Mouse (Mus musculus): ENCODE data around the gene Dnajc16. TPM values are rescaled to one million over a fixed set of nuclear protein-coding genes. Genes with fewer than 3 reads are reported as not detected.

The Dnajc16 gene
- polyA plus RNA-seq, 1 experiment from 2014 or later, result 6.9 TPM

DNA sequence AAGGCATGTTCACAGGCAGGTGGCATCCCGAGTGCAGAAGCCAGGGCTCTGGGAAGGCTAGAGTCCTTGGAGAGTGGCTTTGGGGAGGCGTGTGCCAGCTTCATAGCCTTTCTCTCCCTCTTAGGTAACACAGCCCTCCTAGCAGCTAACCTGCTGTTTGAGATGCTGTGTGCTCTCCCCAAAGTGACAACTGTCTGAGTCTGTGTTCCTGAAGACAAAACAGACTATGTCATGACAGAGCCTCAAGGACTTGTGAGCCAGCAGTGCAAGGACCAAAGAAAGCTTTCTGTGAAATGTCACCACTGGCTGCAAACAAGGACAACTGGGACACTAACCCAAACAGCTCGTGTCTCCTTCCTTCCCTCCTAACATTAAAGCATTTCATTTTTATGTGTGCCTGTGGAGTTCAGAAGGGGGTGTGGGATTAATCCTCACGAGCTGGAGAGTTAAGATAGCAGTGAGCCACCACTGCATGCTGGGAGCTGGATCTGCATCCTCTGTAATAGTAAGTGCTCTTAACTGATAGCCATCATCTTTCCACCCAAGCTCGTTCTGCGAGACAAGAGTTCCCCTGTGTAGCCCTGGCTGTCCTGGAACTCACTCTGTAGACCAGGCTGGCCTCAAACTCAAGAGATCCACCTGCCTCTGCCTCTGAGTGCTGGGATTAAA lies 31.7 kb downstream of the Dnajc16 start:
- 66% methylated on average over 6 of the region's 6 CpGs for WGBS
- Histone ChIP-seq H3K9ac (replicated peaks) (no peak overlapping the region), H3K4me1 (replicated peaks) (no peaks in the 10 kb centered on the region), H3K27ac (no peak overlapping the region), H3K27me3 (no peaks in the 10 kb centered on the region), H3K9me3 (no peaks in the 10 kb centered on the region), H3K36me3 (peaks cover 39% of the 10 kb centered on the region), H3K4me3 (replicated peaks) (no peak overlapping the region), H3K4me2 (replicated peaks) (no peak overlapping the region)
- ATAC-seq, result no peak

DNA sequence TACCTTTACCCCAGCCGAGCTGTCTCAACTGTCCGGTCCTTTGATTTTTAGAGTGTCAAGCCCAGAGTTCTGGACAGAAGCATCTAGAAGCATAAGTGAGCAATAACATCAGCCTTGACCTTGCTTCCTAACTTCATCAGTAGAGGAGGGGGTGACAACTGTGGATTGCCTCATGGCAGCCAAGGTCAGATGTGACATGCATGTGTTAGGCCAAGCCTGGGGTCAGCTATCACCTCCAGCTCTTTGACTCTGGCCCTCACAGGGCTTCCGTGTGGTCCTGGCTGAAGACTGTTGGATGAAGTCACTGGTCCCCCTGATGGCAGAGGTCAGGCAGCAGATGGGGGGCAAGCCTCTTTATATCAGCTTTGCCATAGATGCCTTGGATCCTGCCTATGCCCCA lies 33.6 kb downstream of the Dnajc16 start:
- H3K4me3 ChIP-seq (replicated peaks), result no peak overlapping the region
- H3K27me3 ChIP-seq, result no peaks in the 10 kb centered on the region
- H3K4me2 ChIP-seq (replicated peaks), result no peak overlapping the region
- H3K9me3 ChIP-seq, result no peaks in the 10 kb centered on the region
- no peaks in the 10 kb centered on the region for H3K4me1 ChIP-seq (replicated peaks)
- WGBS, result 90% methylated on average over 3 of the region's 3 CpGs
- no peak overlapping the region for H3K27ac ChIP-seq
- ATAC-seq, result no peak
- peaks cover 21% of the 10 kb centered on the region for H3K36me3 ChIP-seq
- H3K9ac ChIP-seq (replicated peaks), result no peak overlapping the region

DNA sequence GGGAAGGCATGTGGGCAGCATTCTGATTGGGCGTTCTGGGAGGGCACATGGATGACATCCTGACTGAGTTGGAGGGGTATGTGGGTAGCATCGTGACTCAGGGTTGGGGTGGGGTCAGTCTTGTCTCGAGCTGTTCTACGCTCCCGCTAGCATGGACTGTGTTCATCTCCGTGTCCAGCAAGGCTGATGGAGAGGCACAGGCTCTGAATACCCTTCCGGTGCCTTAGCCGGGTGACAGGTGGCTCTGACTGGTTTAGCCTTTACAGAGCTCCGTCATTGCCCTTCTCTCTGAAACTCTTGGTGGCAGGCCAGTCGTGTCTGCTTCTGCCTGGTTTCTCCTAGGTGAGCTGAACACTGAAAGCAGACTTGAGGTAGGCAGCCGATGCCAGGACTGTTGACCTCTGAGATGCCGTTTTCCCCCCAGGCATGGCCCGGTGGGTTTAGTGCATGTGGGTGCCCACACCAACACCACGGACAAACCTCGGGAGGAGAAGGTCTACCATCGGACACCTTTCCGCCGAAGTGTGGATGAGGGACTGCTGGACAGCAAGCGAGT lies 35.3 kb downstream of the Dnajc16 start:
- Histone ChIP-seq H3K27ac (no peak overlapping the region), H3K4me1 (replicated peaks) (no peaks in the 10 kb centered on the region), H3K9ac (replicated peaks) (no peak overlapping the region), H3K36me3 (0 out of 2 replicates have a peak, but pooled peaks cover 7% of the 10 kb centered on the region), H3K27me3 (no peaks in the 10 kb centered on the region), H3K9me3 (no peaks in the 10 kb centered on the region), H3K4me2 (replicated peaks) (no peak overlapping the region), H3K4me3 (replicated peaks) (no peak overlapping the region)
- ATAC-seq, result no peak
- 93% methylated on average over 19 of the region's 19 CpGs for WGBS

DNA sequence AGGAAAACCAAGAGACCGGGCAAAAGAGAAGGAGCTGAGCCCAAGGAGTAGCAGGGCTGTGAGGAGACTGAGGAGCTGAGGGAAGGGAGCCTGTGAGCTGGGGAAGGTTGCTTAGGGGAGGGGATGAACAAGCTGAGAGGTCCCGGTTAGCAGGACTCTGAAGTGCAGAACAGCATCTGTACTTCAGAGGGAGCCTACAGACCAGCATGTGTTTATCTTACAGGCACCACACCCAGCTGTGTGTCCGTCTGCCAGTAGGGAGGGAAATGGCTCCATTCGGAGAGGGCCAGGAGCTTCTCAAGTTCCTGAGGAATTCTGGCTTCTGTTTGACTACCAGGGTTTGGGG lies 38.7 kb downstream of the Dnajc16 start:
- Histone ChIP-seq H3K9ac (replicated peaks) (no peak overlapping the region), H3K9me3 (no peaks in the 10 kb centered on the region), H3K27ac (no peak overlapping the region), H3K36me3 (no peaks in the 10 kb centered on the region), H3K27me3 (no peaks in the 10 kb centered on the region), H3K4me1 (replicated peaks) (no peaks in the 10 kb centered on the region), H3K4me3 (replicated peaks) (no peak overlapping the region), H3K4me2 (replicated peaks) (no peak overlapping the region)
- WGBS, result 17% methylated on average over 4 of the region's 4 CpGs
- no peak for ATAC-seq

DNA sequence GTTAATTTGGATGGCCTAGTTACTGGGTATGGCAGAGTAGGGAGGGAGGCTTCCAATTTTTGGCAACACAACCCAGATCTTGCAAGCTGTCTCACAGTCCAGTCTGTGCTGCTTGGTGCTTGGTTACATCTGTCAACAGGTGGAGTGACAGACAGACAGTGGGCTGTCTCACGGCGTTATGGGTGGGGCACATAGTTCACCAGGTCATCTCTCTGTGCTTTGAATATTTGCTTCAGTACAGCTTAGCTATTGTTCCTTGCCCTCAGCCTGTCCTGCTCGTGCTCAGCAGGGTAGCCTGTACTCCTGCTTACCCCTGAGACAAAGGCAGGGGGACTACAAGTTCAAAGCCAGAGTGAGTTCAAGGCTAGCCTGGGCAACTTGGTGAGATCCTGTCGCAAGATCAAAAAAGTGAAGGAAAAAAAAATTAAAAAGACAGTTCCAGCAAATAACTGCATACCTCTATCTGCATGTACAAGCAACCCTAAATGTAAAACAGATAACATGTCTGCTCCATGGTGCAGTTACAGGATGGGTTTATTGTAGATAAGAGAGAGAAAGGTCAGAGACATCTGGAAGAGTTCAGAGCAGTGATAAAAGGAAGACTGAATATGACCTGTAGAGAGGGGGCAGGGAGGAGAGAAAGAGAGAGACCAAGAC lies 39.2 kb downstream of the Dnajc16 start:
- H3K27ac ChIP-seq, result no peak overlapping the region
- no peak overlapping the region for H3K4me2 ChIP-seq (replicated peaks)
- no peak overlapping the region for H3K9ac ChIP-seq (replicated peaks)
- no peaks in the 10 kb centered on the region for H3K9me3 ChIP-seq
- no peaks in the 10 kb centered on the region for H3K36me3 ChIP-seq
- 50% methylated on average over 4 of the region's 4 CpGs for WGBS
- no peak for ATAC-seq
- no peaks in the 10 kb centered on the region for H3K4me1 ChIP-seq (replicated peaks)
- H3K27me3 ChIP-seq, result no peaks in the 10 kb centered on the region
- no peak overlapping the region for H3K4me3 ChIP-seq (replicated peaks)

DNA sequence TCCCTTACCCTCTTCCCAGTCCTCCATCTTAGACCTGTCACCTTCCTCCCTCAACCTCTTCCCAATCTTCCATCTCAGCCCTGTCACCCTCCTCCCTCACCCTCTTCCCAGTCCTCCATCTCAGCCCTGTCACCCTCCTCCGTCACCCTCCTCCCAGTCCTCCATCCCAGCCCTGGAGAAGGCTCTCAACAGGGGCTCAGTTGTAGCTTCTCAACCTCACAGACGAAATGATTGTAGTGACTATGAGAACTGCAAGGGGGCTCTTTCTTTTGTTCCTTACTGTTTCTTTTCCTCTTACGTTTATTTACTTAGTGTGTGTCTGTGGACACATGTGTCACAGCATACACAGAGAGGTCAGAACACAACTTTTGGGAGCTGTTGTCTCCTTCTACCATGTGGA lies 39.9 kb downstream of the Dnajc16 start:
- no peaks in the 10 kb centered on the region for H3K4me1 ChIP-seq (replicated peaks)
- no peak for ATAC-seq
- WGBS, result 65% methylated on average over 3 of the region's 3 CpGs
- no peaks in the 10 kb centered on the region for H3K27me3 ChIP-seq
- H3K36me3 ChIP-seq, result no peaks in the 10 kb centered on the region
- H3K4me3 ChIP-seq (replicated peaks), result no peak overlapping the region
- no peak overlapping the region for H3K9ac ChIP-seq (replicated peaks)
- no peaks in the 10 kb centered on the region for H3K9me3 ChIP-seq
- no peak overlapping the region for H3K27ac ChIP-seq
- no peak overlapping the region for H3K4me2 ChIP-seq (replicated peaks)

DNA sequence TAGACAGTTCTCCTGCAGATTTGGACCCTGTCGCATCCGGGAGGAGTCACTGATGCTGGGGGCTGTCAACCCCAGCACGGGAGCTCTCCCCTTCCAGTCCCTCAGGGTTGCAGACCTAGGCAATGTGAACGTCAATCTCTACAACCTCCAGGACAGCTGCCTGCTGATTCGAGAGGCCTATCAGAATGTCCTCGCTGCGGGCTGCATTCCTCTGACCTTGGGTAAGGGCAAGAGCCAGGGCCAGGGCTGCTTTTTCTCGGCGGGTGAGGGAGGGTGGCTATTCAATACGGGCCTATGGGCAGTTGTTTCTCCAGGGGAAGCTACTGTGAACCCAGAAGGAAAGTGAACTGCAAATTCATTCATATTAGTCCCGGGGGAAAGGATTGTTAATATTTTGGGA lies 41.2 kb downstream of the Dnajc16 start:
- Histone ChIP-seq H3K4me2 (replicated peaks) (no peak overlapping the region), H3K4me1 (replicated peaks) (no peaks in the 10 kb centered on the region), H3K36me3 (no peaks in the 10 kb centered on the region), H3K27me3 (no peaks in the 10 kb centered on the region), H3K9me3 (no peaks in the 10 kb centered on the region), H3K27ac (no peak overlapping the region), H3K9ac (replicated peaks) (no peak overlapping the region), H3K4me3 (replicated peaks) (no peak overlapping the region)
- ATAC-seq, result no peak
- 48% methylated on average over 11 of the region's 11 CpGs for WGBS

DNA sequence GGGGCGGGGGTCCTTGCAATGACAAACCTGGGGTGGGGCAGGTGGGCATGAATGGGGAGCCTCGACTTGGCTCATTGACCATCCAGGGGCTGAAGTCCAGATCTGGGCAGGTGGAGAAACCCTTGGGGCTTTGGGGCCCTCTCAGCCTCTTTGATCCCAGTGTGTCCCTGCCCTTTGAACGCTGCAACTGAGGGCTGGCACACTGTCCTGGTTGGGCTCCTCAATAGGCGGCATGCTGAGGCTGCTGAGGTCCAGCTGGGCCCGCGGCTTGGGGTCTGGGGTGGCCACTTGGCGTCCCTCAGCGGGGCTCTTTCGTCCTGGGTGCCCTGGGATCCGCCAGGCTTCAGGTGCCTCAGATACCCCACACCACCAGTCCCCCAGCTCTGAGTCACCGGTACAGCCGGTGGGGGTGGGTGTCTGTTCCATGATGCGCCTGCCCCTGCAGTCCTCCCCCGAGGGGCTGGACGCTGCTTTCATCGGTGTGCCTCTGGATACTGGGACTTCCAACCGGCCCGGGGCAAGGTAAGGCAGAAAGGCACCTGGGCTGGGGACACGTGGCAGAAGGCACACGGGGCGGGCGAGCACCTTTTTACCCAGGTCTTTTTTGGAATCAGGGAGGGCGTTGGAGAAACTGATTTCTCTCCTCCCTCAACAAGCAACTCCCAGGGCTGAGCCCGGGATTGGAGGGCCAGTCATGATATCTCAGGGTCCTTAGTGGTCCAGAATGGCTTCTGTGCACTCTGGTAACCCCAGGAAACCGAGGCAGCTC lies 44.0 kb downstream of the Dnajc16 start, which contains the start of gene Agmat:
TSS of gene Agmat (plus strand) at position 95 of the 769 bp plus-strand sequence.
- no peak within 1 kb of the TSS for H3K27ac ChIP-seq
- H3K4me2 ChIP-seq (replicated peaks), result no peak within 1 kb of the TSS
- WGBS, result 23% methylated on average over 25 of the region's 25 CpGs
- H3K4me1 ChIP-seq (replicated peaks), result no peaks in the 10 kb centered on the region
- no peak within 1 kb of the TSS for H3K4me3 ChIP-seq (replicated peaks)
- H3K27me3 ChIP-seq, result no peaks in the 10 kb centered on the region
- H3K9ac ChIP-seq (replicated peaks), result no peak within 1 kb of the TSS
- no peak for ATAC-seq
- H3K9me3 ChIP-seq, result no peaks in the 10 kb centered on the region
- H3K36me3 ChIP-seq, result no peaks in the 10 kb centered on the region

DNA sequence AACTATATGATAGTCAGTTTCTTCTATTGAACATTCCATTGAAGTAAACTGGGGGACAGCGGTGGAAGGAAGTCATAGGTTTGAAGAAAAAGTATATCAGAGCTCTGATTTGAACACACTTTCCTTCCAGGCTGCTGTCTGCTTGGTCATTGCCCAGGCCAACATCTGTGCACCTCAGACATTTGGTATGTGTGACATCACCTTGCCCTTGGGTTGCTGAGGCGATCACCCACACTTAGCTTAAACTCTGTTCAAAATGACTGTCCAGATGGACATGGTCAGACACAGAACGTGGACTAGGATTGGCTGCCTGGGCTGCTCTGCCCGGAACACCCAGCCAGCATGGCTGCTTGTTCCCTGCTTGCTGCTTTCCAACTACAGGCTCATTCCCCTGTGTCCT lies 48.4 kb downstream of the Dnajc16 start:
- 88% methylated on average over 4 of the region's 4 CpGs for WGBS
- Histone ChIP-seq H3K9me3 (no peaks in the 10 kb centered on the region), H3K36me3 (no peaks in the 10 kb centered on the region), H3K4me2 (replicated peaks) (no peak overlapping the region), H3K27ac (no peak overlapping the region), H3K4me1 (replicated peaks) (no peaks in the 10 kb centered on the region), H3K9ac (replicated peaks) (no peak overlapping the region), H3K27me3 (no peaks in the 10 kb centered on the region), H3K4me3 (replicated peaks) (no peak overlapping the region)
- ATAC-seq, result no peak

DNA sequence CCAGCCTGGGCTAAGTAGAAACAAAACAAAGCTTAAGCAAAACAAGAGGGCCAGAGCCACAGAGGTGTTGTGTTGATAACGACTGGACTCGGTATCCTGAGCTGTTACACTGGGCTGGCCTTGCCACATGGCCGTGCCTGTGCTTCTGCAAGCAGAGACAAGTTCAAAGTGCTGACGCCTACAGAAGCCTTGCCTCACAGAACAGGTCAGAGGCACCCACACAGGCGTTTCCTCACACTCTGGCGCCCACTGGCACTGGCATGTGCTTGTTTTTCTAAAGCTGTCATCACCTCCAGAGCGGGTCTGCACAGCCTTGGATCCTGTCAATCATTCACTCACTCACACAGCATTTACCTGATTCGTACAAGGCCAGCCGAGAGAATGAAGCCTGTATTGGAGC lies 48.9 kb downstream of the Dnajc16 start:
- H3K4me2 ChIP-seq (replicated peaks), result no peak overlapping the region
- H3K4me3 ChIP-seq (replicated peaks), result no peak overlapping the region
- H3K36me3 ChIP-seq, result no peaks in the 10 kb centered on the region
- no peaks in the 10 kb centered on the region for H3K27me3 ChIP-seq
- no peak for ATAC-seq
- WGBS, result 77% methylated on average over 9 of the region's 9 CpGs
- H3K9ac ChIP-seq (replicated peaks), result no peak overlapping the region
- H3K9me3 ChIP-seq, result no peaks in the 10 kb centered on the region
- H3K27ac ChIP-seq, result no peak overlapping the region
- H3K4me1 ChIP-seq (replicated peaks), result no peaks in the 10 kb centered on the region

DNA sequence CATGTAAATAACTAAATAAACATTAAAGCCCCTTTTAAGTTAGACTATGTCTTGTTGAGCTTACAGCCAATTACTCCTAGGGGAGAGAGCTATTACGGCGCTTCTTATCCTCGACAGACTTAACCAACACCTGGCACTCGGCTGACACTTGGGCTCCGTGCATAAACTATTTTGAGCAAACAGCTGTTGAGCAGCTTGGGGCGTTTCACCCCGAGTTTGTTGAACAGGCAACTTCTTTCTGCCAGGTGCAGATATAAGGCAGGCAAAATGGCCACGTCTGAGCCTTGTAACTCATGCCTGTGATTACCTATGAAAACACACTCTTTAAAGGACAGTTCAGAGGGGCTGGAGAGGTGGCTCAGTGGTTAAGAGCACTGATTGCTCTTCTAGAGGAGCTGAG lies 52.7 kb downstream of the Dnajc16 start:
- Histone ChIP-seq H3K9me3 (no peaks in the 10 kb centered on the region), H3K27me3 (no peaks in the 10 kb centered on the region), H3K9ac (replicated peaks) (no peak overlapping the region), H3K4me2 (replicated peaks) (no peak overlapping the region), H3K27ac (no peak overlapping the region), H3K4me1 (replicated peaks) (peaks cover 10% of the 10 kb centered on the region), H3K36me3 (no peaks in the 10 kb centered on the region), H3K4me3 (replicated peaks) (no peak overlapping the region)
- 79% methylated on average over 8 of the region's 8 CpGs for WGBS
- no peak for ATAC-seq

DNA sequence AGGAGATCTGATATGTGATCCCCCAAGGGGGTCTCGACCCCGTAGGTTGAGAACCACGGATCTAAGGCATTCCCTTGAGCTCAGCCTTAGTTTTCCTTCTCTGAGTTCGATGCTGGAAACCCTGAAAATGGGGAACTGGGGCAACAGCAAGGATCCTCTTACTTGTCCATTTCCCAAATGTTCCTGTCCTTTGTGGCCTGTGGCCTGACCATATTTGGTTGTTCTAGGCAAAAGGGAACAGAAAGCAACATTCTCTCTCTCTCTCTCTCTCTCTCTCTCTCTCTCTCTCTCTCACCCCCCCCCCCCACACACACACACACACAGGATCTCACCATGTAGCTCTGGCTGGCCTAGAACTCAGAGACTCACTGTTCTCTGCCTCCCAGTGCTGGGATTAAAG lies 53.9 kb downstream of the Dnajc16 start:
- ATAC-seq, result no peak
- no peak overlapping the region for H3K27ac ChIP-seq
- no peak overlapping the region for H3K9ac ChIP-seq (replicated peaks)
- 81% methylated on average over 4 of the region's 4 CpGs for WGBS
- H3K9me3 ChIP-seq, result no peaks in the 10 kb centered on the region
- H3K4me3 ChIP-seq (replicated peaks), result no peak overlapping the region
- no peaks in the 10 kb centered on the region for H3K36me3 ChIP-seq
- no peaks in the 10 kb centered on the region for H3K27me3 ChIP-seq
- H3K4me1 ChIP-seq (replicated peaks), result peaks cover 10% of the 10 kb centered on the region
- no peak overlapping the region for H3K4me2 ChIP-seq (replicated peaks)

All from midbrain, embryonic 13.5 days (tissue).